Mouse (Mus musculus): ENCODE measurements around the gene Myof. TPM values are rescaled to one million over a fixed set of nuclear protein-coding genes. Genes with fewer than 3 reads are reported as not detected.

Gene Myof
- total and polyA plus RNA-seq, 3 experiments: 0.30 to 4.1 (median 0.59) TPM

GRCm38 (mm10) chr19:38086948-38087551 lies 43.7 kb upstream of the Myof start:
- Histone ChIP-seq H3K4me2 (ENCODE audit: insufficient read depth, low read depth, poor library complexity, severe bottlenecking) (no peak overlapping the region), H3K27me3 (replicated peaks) (no peaks in the 10 kb centered on the region), H3K36me3 (replicated peaks in 1 of 2; ENCODE audit: control insufficient read depth in 1 of 2, insufficient read depth in 1 of 2, low read length in 1 of 2) (no peaks in the 10 kb centered on the region), H3K4me1 (ENCODE audit: control insufficient read depth in 1 of 2, insufficient read depth in 2 of 2) (peaks cover 8 to 15% of the 10 kb centered on the region in 2 experiments), H3K79me2 (replicated peaks; ENCODE audit: control insufficient read depth, extremely low read depth, insufficient read depth, poor library complexity, severe bottlenecking) (no peaks in the 10 kb centered on the region), H3K4me3 (replicated peaks in 1 of 3; ENCODE audit: low read depth in 2 of 3, low read length in 2 of 3, poor library complexity in 1 of 3) (no peak overlapping the region), H3K9me3 (replicated peaks; ENCODE audit: low read length) (no peaks in the 10 kb centered on the region), H3K27ac (ENCODE audit: insufficient read depth, low read depth) (no peak overlapping the region), H3K9ac (ENCODE audit: insufficient read depth, low read depth) (no peak overlapping the region)
- peak; percentile 36; the same call in 1 of the 2 replicates for TF ChIP-seq SMC3 (IDR thresholded peaks at IDR 0.05; ENCODE audit: low read depth, low read length)
- peak; percentile 53 for TF ChIP-seq RAD21 (IDR thresholded peaks at IDR 0.05; ENCODE audit: low read depth, low read length)
- TF ChIP-seq POLR2A (IDR thresholded peaks at IDR 0.05; ENCODE audit: low read depth, low read length): no peak
- no peak for TF ChIP-seq ZNF384 (IDR thresholded peaks at IDR 0.05; ENCODE audit: low read depth, low read length)
- TF ChIP-seq RCOR1 (conservative IDR thresholded peaks at IDR 0.05; ENCODE audit: low read depth, low read length): no peak
- no peak for TF ChIP-seq ZMIZ1 (IDR thresholded peaks at IDR 0.05; ENCODE audit: low read depth, low read length)
- no peak for TF ChIP-seq CHD2 (IDR thresholded peaks at IDR 0.05; ENCODE audit: low read length)
- no peak for TF ChIP-seq MXI1 (IDR thresholded peaks at IDR 0.05; ENCODE audit: low read depth, low read length)
- no peak for TF ChIP-seq UBTF (IDR thresholded peaks at IDR 0.05; ENCODE audit: low read depth, low read length)
- TF ChIP-seq CTCF (conservative IDR thresholded peaks at IDR 0.05 in 1 of 2, IDR thresholded peaks at IDR 0.05 in 1 of 2; ENCODE audit: low read depth in 2 of 2, low read length in 2 of 2): peak in 1 of 2 experiments; percentile 37; a peak in 2 of 4 replicates
- in situ Hi-C loops (cut with MboI; ENCODE audit: low pct_ligation_motif_present, low pct_unique_long_range_greater_than_20kb, low sequenced_read_pairs) (no loop called here), dilution Hi-C loops (cut with MboI; ENCODE audit: extremely low pct_ligation_motif_present, extremely low pct_unique_long_range_greater_than_20kb, low sequenced_read_pairs) (no loop called here)
- DNase-seq (ENCODE audit: extremely low read depth): no peak

- H3K4me1 ChIP-seq (ENCODE audit: control insufficient read depth in 1 of 2, insufficient read depth in 2 of 2): peaks cover 0 to 4% of the 10 kb centered on the region in 2 experiments; a peak in 2 of 4 replicates
- dilution Hi-C loops (cut with MboI; ENCODE audit: extremely low pct_ligation_motif_present, extremely low pct_unique_long_range_greater_than_20kb, low sequenced_read_pairs): no loop called here
- no peaks in the 10 kb centered on the region for H3K36me3 ChIP-seq (replicated peaks in 1 of 2; ENCODE audit: control insufficient read depth in 1 of 2, insufficient read depth in 1 of 2, low read length in 1 of 2)
- no peaks in the 10 kb centered on the region for H3K27me3 ChIP-seq (replicated peaks)
- H3K4me2 ChIP-seq (ENCODE audit: insufficient read depth, low read depth, poor library complexity, severe bottlenecking): no peak overlapping the region
- no peak overlapping the region for H3K4me3 ChIP-seq (replicated peaks in 1 of 3; ENCODE audit: low read depth in 2 of 3, low read length in 2 of 3, poor library complexity in 1 of 3)
- TF ChIP-seq RCOR1 (conservative IDR thresholded peaks at IDR 0.05; ENCODE audit: low read depth, low read length): no peak
- no peak for TF ChIP-seq JUN (IDR thresholded peaks at IDR 0.05; ENCODE audit: insufficient read depth, low read depth, low read length)
- TF ChIP-seq MEF2A (IDR thresholded peaks at IDR 0.05; ENCODE audit: borderline replicate concordance, low read depth, low read length): no peak
- no peak for TF ChIP-seq MAFK (IDR thresholded peaks at IDR 0.05; ENCODE audit: insufficient replicate concordance, low read length)
- TF ChIP-seq KAT2A (IDR thresholded peaks at IDR 0.05; ENCODE audit: insufficient replicate concordance, low read length): no peak
- TF ChIP-seq MYC (IDR thresholded peaks at IDR 0.05; ENCODE audit: low read depth, low read length): no peak
- no peak for TF ChIP-seq SIN3A (IDR thresholded peaks at IDR 0.05; ENCODE audit: low read length)
- no peak for TF ChIP-seq NRF1 (IDR thresholded peaks at IDR 0.05; ENCODE audit: low read depth, low read length)
- no peak for TF ChIP-seq HCFC1 (IDR thresholded peaks at IDR 0.05; ENCODE audit: low read depth, low read length)
- TF ChIP-seq POLR2A (IDR thresholded peaks at IDR 0.05; ENCODE audit: low read depth, low read length): no peak
- TF ChIP-seq ZMIZ1 (IDR thresholded peaks at IDR 0.05; ENCODE audit: low read depth, low read length): no peak
- TF ChIP-seq IRF4 (IDR thresholded peaks at IDR 0.05; ENCODE audit: low read depth, low read length): no peak
- no peak for TF ChIP-seq ELF1 (IDR thresholded peaks at IDR 0.05; ENCODE audit: low read depth, low read length)
- no peak for TF ChIP-seq RAD21 (IDR thresholded peaks at IDR 0.05; ENCODE audit: low read depth, low read length)
- no peak for TF ChIP-seq CTCF (conservative IDR thresholded peaks at IDR 0.05 in 1 of 2, IDR thresholded peaks at IDR 0.05 in 1 of 2; ENCODE audit: low read depth in 2 of 2, low read length in 2 of 2)
- no peak for TF ChIP-seq TCF12 (IDR thresholded peaks at IDR 0.05; ENCODE audit: low read depth, low read length)
- no peak for TF ChIP-seq NELFE (IDR thresholded peaks at IDR 0.05; ENCODE audit: low read depth, low read length)
- H3K79me2 ChIP-seq (replicated peaks; ENCODE audit: control insufficient read depth, extremely low read depth, insufficient read depth, poor library complexity, severe bottlenecking): no peaks in the 10 kb centered on the region
- in situ Hi-C loops (cut with MboI; ENCODE audit: low pct_ligation_motif_present, low pct_unique_long_range_greater_than_20kb, low sequenced_read_pairs): no loop called here
- no peak overlapping the region for H3K9ac ChIP-seq (ENCODE audit: insufficient read depth, low read depth)
- no peaks in the 10 kb centered on the region for H3K9me3 ChIP-seq (replicated peaks; ENCODE audit: low read length)
- no peak overlapping the region for H3K27ac ChIP-seq (ENCODE audit: insufficient read depth, low read depth)
- no peak for DNase-seq (ENCODE audit: extremely low read depth)
These were observed 42.5 kb upstream of the Myof start for GRCm38 (mm10) chr19:38085841-38086240.

Data from CH12.LX (cell line).